Comparison of ENCODE assay signal across 13 mouse cellular contexts in genomic region chr16:43638406-43639049, GRCm38 (mm10). TPM values are rescaled to one million over a fixed set of nuclear protein-coding genes. Genes with fewer than 3 reads are reported as not detected.
DNase-seq lines count a peak whose midpoint lies in the region; ATAC-seq and TF ChIP-seq lines count a peak whose summit lies in the region.
"Had no signal": no experiment of that assay in that cellular context is flagged by ENCODE, and none has a peak within 500 bp of the region (broad histone marks: within the 10 kb centered on the region; RNA-seq: fewer than 3 reads in every experiment).

No protein-coding gene starts in this region.

- intact Hi-C loops in left cerebral cortex, adult 2 months (cut with DNase I): no loop called here

- H3K4me2 ChIP-seq in forebrain, embryonic 12.5 days: no peak overlapping the region
- peak overlapping the region; percentile 30; the same call in 1 of the 2 replicates for H3K4me2 ChIP-seq in embryonic facial prominence, embryonic 14.5 days (ENCODE audit: low read depth, low read length)
- H3K4me2 ChIP-seq in lung, embryonic 15.5 days: peak overlapping the region; percentile 41

- no peak overlapping the region for H3K27ac ChIP-seq in forebrain, embryonic 12.5 days
- H3K27ac ChIP-seq in forebrain, embryonic 10.5 days: no peak overlapping the region
- no peak overlapping the region for H3K27ac ChIP-seq in left cerebral cortex, adult 2 months
- no peak overlapping the region for H3K27ac ChIP-seq in embryonic facial prominence, embryonic 14.5 days (replicated peaks; ENCODE audit: low read depth, low read length)
- no peak overlapping the region for H3K27ac ChIP-seq in lung, embryonic 15.5 days

- no peaks in the 10 kb centered on the region for H3K4me1 ChIP-seq in forebrain, embryonic 12.5 days
- H3K4me1 ChIP-seq in forebrain, embryonic 10.5 days: 0 out of 2 replicates have a peak, but pooled peaks cover 3% of the 10 kb centered on the region
- no peaks in the 10 kb centered on the region for H3K4me1 ChIP-seq in embryonic facial prominence, embryonic 14.5 days (ENCODE audit: control insufficient read depth, insufficient read depth, low read length)
- 0 out of 2 replicates have a peak, but pooled peaks cover 4% of the 10 kb centered on the region for H3K4me1 ChIP-seq in lung, embryonic 15.5 days

- no peak overlapping the region for H3K9ac ChIP-seq in forebrain, embryonic 12.5 days
- H3K9ac ChIP-seq in embryonic facial prominence, embryonic 14.5 days (ENCODE audit: low read depth, low read length): no peak overlapping the region
- H3K9ac ChIP-seq in lung, embryonic 15.5 days: no peak overlapping the region

- 0 out of 2 replicates have a peak, but pooled peaks have one; percentile 23 for ATAC-seq in forebrain, embryonic 12.5 days (ENCODE audit: low FRiP score)
- ATAC-seq in embryonic facial prominence, embryonic 14.5 days (ENCODE audit: low read depth): no peak
- ATAC-seq in lung, embryonic 15.5 days (ENCODE audit: borderline replicate concordance, extremely low read depth, low FRiP score, low TSS enrichment): peak; percentile 42; the same call in 1 of the 2 replicates
- no peak for ATAC-seq in granulocyte monocyte progenitor cell, adult 5-6 weeks (replicated peaks; ENCODE audit: poor library complexity, severe bottlenecking)
- ATAC-seq: activated CD4-positive, CD25-positive, alpha-beta regulatory T cell, adult 4 months had no signal

- peaks cover 38% of the 10 kb centered on the region for H3K36me3 ChIP-seq in forebrain, embryonic 12.5 days (replicated peaks)
- H3K36me3 ChIP-seq in forebrain, embryonic 10.5 days (replicated peaks): no peaks in the 10 kb centered on the region
- H3K36me3 ChIP-seq in embryonic facial prominence, embryonic 14.5 days (ENCODE audit: control insufficient read depth, insufficient read depth, low read length): no peaks in the 10 kb centered on the region
- no peaks in the 10 kb centered on the region for H3K36me3 ChIP-seq in lung, embryonic 15.5 days

- WGBS in forebrain, embryonic 12.5 days: 86% methylated on average over 21 of the region's 21 CpGs
- 84% methylated on average over 21 of the region's 21 CpGs for WGBS in forebrain, embryonic 10.5 days
- WGBS in embryonic facial prominence, embryonic 14.5 days: 69% methylated on average over 21 of the region's 21 CpGs
- 46% methylated on average over 21 of the region's 21 CpGs for WGBS in lung, embryonic 15.5 days

- no peak for TF ChIP-seq CTCF in left cerebral cortex, adult 2 months (IDR thresholded peaks at IDR 0.05)

- H3K27me3 ChIP-seq in forebrain, embryonic 12.5 days: no peaks in the 10 kb centered on the region
- H3K27me3 ChIP-seq in forebrain, embryonic 10.5 days (ENCODE audit: poor library complexity, severe bottlenecking): no peaks in the 10 kb centered on the region
- no peaks in the 10 kb centered on the region for H3K27me3 ChIP-seq in embryonic facial prominence, embryonic 14.5 days (replicated peaks; ENCODE audit: control insufficient read depth, insufficient read depth, low read length)
- H3K27me3 ChIP-seq in lung, embryonic 15.5 days: no peaks in the 10 kb centered on the region

- DNase-seq in forebrain, embryonic 10.5 days (ENCODE audit: extremely low spot score, low spot score): no peak
- no peak for DNase-seq in left cerebral cortex, adult 2 months (ENCODE audit: extremely low spot score in 1 of 2, low spot score in 2 of 2)
- no peak for DNase-seq in left cerebral cortex, adult 9 months (ENCODE audit: low spot score in 2 of 2)
- DNase-seq in embryonic facial prominence, embryonic 14.5 days (ENCODE audit: low spot score): no peak
- no peak for DNase-seq in ovary, postnatal 14 days (ENCODE audit: low spot score)
- DNase-seq: embryo, embryonic 11 days; spleen, adult 18-20 months had no signal

- no peaks in the 10 kb centered on the region for H3K9me3 ChIP-seq in forebrain, embryonic 12.5 days
- no peaks in the 10 kb centered on the region for H3K9me3 ChIP-seq in forebrain, embryonic 10.5 days
- H3K9me3 ChIP-seq in embryonic facial prominence, embryonic 14.5 days (ENCODE audit: control insufficient read depth, low read length): no peaks in the 10 kb centered on the region
- no peaks in the 10 kb centered on the region for H3K9me3 ChIP-seq in lung, embryonic 15.5 days

- H3K4me3 ChIP-seq in forebrain, embryonic 12.5 days (replicated peaks): no peak overlapping the region
- no peak overlapping the region for H3K4me3 ChIP-seq in forebrain, embryonic 10.5 days
- H3K4me3 ChIP-seq in left cerebral cortex, adult 2 months: peak overlapping the region; percentile 3; the same call in 1 of the 2 replicates
- H3K4me3 ChIP-seq in embryonic facial prominence, embryonic 14.5 days (ENCODE audit: low read depth, low read length): no peak overlapping the region
- H3K4me3 ChIP-seq in lung, embryonic 15.5 days: no peak overlapping the region

RNA-seq across cellular contexts. Expression of gene Tigit, which starts 25.4 kb away (rescaled TPM):
- polyA plus RNA-seq in forebrain, embryonic 12.5 days (2016; fragmentation: Nextera tagmentation; extraction: Ambion mirVana): not detected in 2 replicates
- polyA plus RNA-seq in forebrain, embryonic 10.5 days (2016; fragmentation: Nextera tagmentation; extraction: Ambion mirVana): not detected in 2 replicates
- total RNA-seq in left cerebral cortex, adult 2 months (2021): not detected
- not detected in 2 replicates for polyA plus RNA-seq in embryonic facial prominence, embryonic 14.5 days (2014; fragmentation: Nextera tagmentation; extraction: Ambion mirVana)
- 0.21 TPM in 1 of 2 replicates, not detected in the other for polyA plus RNA-seq in lung, embryonic 15.5 days (2015; fragmentation: Nextera tagmentation; extraction: Ambion mirVana)
- total RNA-seq in granulocyte monocyte progenitor cell, adult 5-6 weeks (2014; fragmentation: Nextera tagmentation): not detected in 2 replicates
- not detected in 2 replicates for total RNA-seq in granulocyte monocyte progenitor cell, adult 5-6 weeks (2017)
- total RNA-seq: hematopoietic stem cell, adult 5-6 weeks; left cerebral cortex, adult 18-20 months had no signal

Comparison
In these comparisons a context has a peak if more than half of its experiments do, and no peak if none do; other contexts are left out.
1. ATAC-seq: peak in forebrain, embryonic 12.5 days (single experiment) and lung, embryonic 15.5 days (single experiment); none in embryonic facial prominence, embryonic 14.5 days (single experiment) and granulocyte monocyte progenitor cell, adult 5-6 weeks (single experiment).